Mouse (Mus musculus) myocyte (in vitro differentiated cells): Measurements from ENCODE around the gene Atp5j2. TPM values are rescaled to one million over a fixed set of nuclear protein-coding genes. Genes with fewer than 3 reads are reported as not detected.
"Not testable (repeated sequence)": the region's sequence is repeated elsewhere in the genome, so short reads cannot be mapped to it uniquely, and the experiment has no call there.

ENCODE experiments used
- H3K27me3 ChIP-seq: one replicate; pipeline ENCODE4 v1.6.1; 2011; ENCODE audit not compliant: control insufficient read depth, insufficient read depth, insufficient read length
- H3K36me3 ChIP-seq: one replicate; pipeline ENCODE4 v1.6.1; 2011; ENCODE audit not compliant: control insufficient read depth, insufficient read depth
- H3K4me2 ChIP-seq: one replicate; pipeline ENCODE4 v1.6.1; 2011; ENCODE audit warnings: low read depth, control low read depth
- H3K4me3 ChIP-seq: one replicate; pipeline ENCODE4 v1.5.1; 2011; ENCODE audit warnings: mild to moderate bottlenecking, control low read depth, moderate library complexity
- H3K79me2 ChIP-seq: one replicate; pipeline ENCODE4 v1.6.1; 2011; ENCODE audit not compliant: control insufficient read depth, insufficient read depth
- H3ac ChIP-seq: one replicate; pipeline ENCODE4 v1.6.1; 2011; ENCODE audit not compliant: control insufficient read depth, insufficient read length
- CEBPB ChIP-seq: IDR thresholded peaks from 2 replicates; pipeline ENCODE4 v1.6.1; 2011; ENCODE audit warnings: mild to moderate bottlenecking, moderate library complexity; ENCODE audit not compliant: poor library complexity, insufficient read depth, severe bottlenecking
- E2F4 ChIP-seq: IDR thresholded peaks from one replicate; pipeline ENCODE4 v1.6.1; 2011; ENCODE audit warnings: mild to moderate bottlenecking, control low read depth, moderate library complexity; ENCODE audit not compliant: insufficient read depth
- MAX ChIP-seq: IDR thresholded peaks from one replicate; pipeline ENCODE4 v1.6.1; 2011; ENCODE audit warnings: low read depth, mild to moderate bottlenecking, control low read depth
- MYOD1 ChIP-seq, 3 experiments: IDR thresholded peaks; one replicate each; pipeline ENCODE4 v1.6.1; 2011; ENCODE audit warnings: control low read depth in 2 of 3, low read depth in 2 of 3, mild to moderate bottlenecking in 2 of 3, moderate library complexity in 1 of 3; ENCODE audit not compliant: insufficient read length in 2 of 3, control insufficient read depth in 1 of 3
- MYOG ChIP-seq, 3 experiments: IDR thresholded peaks; one replicate each; pipeline ENCODE4 v1.6.1; 2011; ENCODE audit warnings: control low read depth in 2 of 3, low read depth in 2 of 3, mild to moderate bottlenecking in 2 of 3; ENCODE audit not compliant: insufficient read length in 2 of 3, control insufficient read depth in 1 of 3, insufficient read depth in 1 of 3
- POLR2A ChIP-seq: IDR thresholded peaks from one replicate; pipeline ENCODE4 v1.6.1; 2011; ENCODE audit warnings: low read depth, mild to moderate bottlenecking, control low read depth, moderate library complexity; ENCODE audit not compliant: insufficient read length
- POLR2AphosphoS2 ChIP-seq: IDR thresholded peaks from one replicate; pipeline ENCODE4 v1.6.1; 2011; ENCODE audit warnings: low read depth, control low read depth; ENCODE audit not compliant: insufficient read length
- REST ChIP-seq: IDR thresholded peaks from one replicate; pipeline ENCODE4 v1.6.1; 2011; ENCODE audit warnings: mild to moderate bottlenecking, control low read depth, moderate library complexity; ENCODE audit not compliant: insufficient read depth, insufficient read length
- SRF ChIP-seq: IDR thresholded peaks from one replicate; pipeline ENCODE4 v1.6.1; 2011; ENCODE audit warnings: low read depth; ENCODE audit not compliant: control insufficient read depth, insufficient read length
- TCF12 ChIP-seq: IDR thresholded peaks from one replicate; pipeline ENCODE4 v1.6.1; 2011; ENCODE audit warnings: mild to moderate bottlenecking, control low read depth; ENCODE audit not compliant: poor library complexity, insufficient read depth, severe bottlenecking
- TCF3 ChIP-seq: IDR thresholded peaks from one replicate; pipeline ENCODE4 v1.6.1; 2011; ENCODE audit warnings: low read depth, control low read depth; ENCODE audit not compliant: insufficient read length
- USF1 ChIP-seq: IDR thresholded peaks from one replicate; pipeline ENCODE4 v1.6.1; 2011; ENCODE audit warnings: low read depth, mild to moderate bottlenecking, control low read depth, moderate library complexity
- polyA plus RNA-seq: library from polyadenylated mRNA; unstranded; fragments of >200 nt; fragmentation: generic; extraction: Trizol; gene quantifications from one replicate; pipeline ENCODE4 v1.2.1, GENCODE M21; 2012; ENCODE audit warnings: missing spikeins

Atp5j2 gene
- 683 TPM for polyA plus RNA-seq

GRCm38 (mm10) chr5:145191962-145192361 lies at the start of gene Atp5j2:
Gene Atp5j2 (minus strand): TSS chr5:145192062.
- H3K36me3 ChIP-seq, result peaks cover 9% of the 10 kb centered on the region
- H3K4me3 ChIP-seq, result peak within 1 kb of the TSS; percentile 96
- peak within 1 kb of the TSS; percentile 96 for H3K4me2 ChIP-seq
- H3K79me2 ChIP-seq, result peaks cover 44% of the 10 kb centered on the region
- peak within 1 kb of the TSS; percentile 34 for H3ac ChIP-seq
- no peak for TF ChIP-seq MAX
- TF ChIP-seq REST, result no peak
- no peak for TF ChIP-seq POLR2A
- no peak for TF ChIP-seq TCF12
- TF ChIP-seq CEBPB, result no peak
- TF ChIP-seq USF1, result no peak
- H3K27me3 ChIP-seq, result no peaks in the 10 kb centered on the region

GRCm38 (mm10) chr5:145234636-145235035 lies 42.8 kb upstream of the Atp5j2 start:
- Histone ChIP-seq H3K4me3 (no peak overlapping the region), H3K27me3 (no peaks in the 10 kb centered on the region), H3K36me3 (peaks cover 37% of the 10 kb centered on the region), H3ac (no peak overlapping the region), H3K79me2 (peaks cover 73% of the 10 kb centered on the region), H3K4me2 (no peak overlapping the region)
- TF ChIP-seq POLR2AphosphoS2 (no peak), TCF3 (no peak), CEBPB (no peak), SRF (no peak), POLR2A (no peak), E2F4 (no peak), TCF12 (no peak), MYOD1 (IDR thresholded peaks at IDR 0.05; ENCODE audit: control insufficient read depth in 1 of 3, insufficient read length in 2 of 3, low read depth in 2 of 3) (no peak), MAX (no peak), REST (no peak), USF1 (no peak), MYOG (IDR thresholded peaks at IDR 0.05; ENCODE audit: control insufficient read depth in 1 of 3, insufficient read depth in 1 of 3, insufficient read length in 2 of 3, low read depth in 2 of 3) (no peak)

- peak overlapping the region; percentile 66 for H3K4me2 ChIP-seq
- TF ChIP-seq E2F4 (no peak), TCF12 (no peak), REST (no peak)
- no peaks in the 10 kb centered on the region for H3K27me3 ChIP-seq
- H3K36me3 ChIP-seq, result peaks cover 18% of the 10 kb centered on the region
- peak overlapping the region; percentile 71 for H3K4me3 ChIP-seq
- H3K79me2 ChIP-seq, result peaks cover 54% of the 10 kb centered on the region
- peak overlapping the region; percentile 64 for H3ac ChIP-seq
Observed at GRCm38 (mm10) chr5:145231893-145232411, 40.1 kb upstream of the Atp5j2 start.

GRCm38 (mm10) chr5:145231367-145231871 lies 39.6 kb upstream of the Atp5j2 start, which contains the start of gene Zfp655:
Gene Zfp655 (plus strand): TSS chr5:145231715.
- Histone ChIP-seq H3K4me2 (peak within 1 kb of the TSS; percentile 95), H3K27me3 (no peaks in the 10 kb centered on the region), H3K36me3 (peaks cover 18% of the 10 kb centered on the region), H3ac (peak within 1 kb of the TSS; percentile 64), H3K4me3 (peak within 1 kb of the TSS; percentile 71), H3K79me2 (peaks cover 48% of the 10 kb centered on the region)
- TF ChIP-seq TCF12, result no peak
- TF ChIP-seq CEBPB, result no peak
- peak; percentile 94 for TF ChIP-seq POLR2AphosphoS2
- no peak for TF ChIP-seq MAX
- no peak for TF ChIP-seq SRF
- no peak for TF ChIP-seq TCF3
- TF ChIP-seq REST, result no peak
- TF ChIP-seq MYOG (IDR thresholded peaks at IDR 0.05; ENCODE audit: control insufficient read depth in 1 of 3, insufficient read depth in 1 of 3, insufficient read length in 2 of 3, low read depth in 2 of 3), result peak in 1 of 3 experiments; percentile 57
- TF ChIP-seq E2F4, result no peak
- TF ChIP-seq MYOD1 (IDR thresholded peaks at IDR 0.05; ENCODE audit: control insufficient read depth in 1 of 3, insufficient read length in 2 of 3, low read depth in 2 of 3), result peak in 1 of 3 experiments; percentile 41
- peak; percentile 65 for TF ChIP-seq USF1
- TF ChIP-seq POLR2A, result peak; percentile 94

- peak overlapping the region; percentile 95 for H3K4me2 ChIP-seq
- H3K36me3 ChIP-seq, result peaks cover 15% of the 10 kb centered on the region
- H3K4me3 ChIP-seq, result peak overlapping the region; percentile 71
- no peak overlapping the region for H3ac ChIP-seq
- TF ChIP-seq REST (no peak), TCF3 (no peak), USF1 (no peak), POLR2A (no peak), MAX (no peak), MYOG (IDR thresholded peaks at IDR 0.05; ENCODE audit: control insufficient read depth in 1 of 3, insufficient read depth in 1 of 3, insufficient read length in 2 of 3, low read depth in 2 of 3) (no peak), CEBPB (no peak), MYOD1 (IDR thresholded peaks at IDR 0.05; ENCODE audit: control insufficient read depth in 1 of 3, insufficient read length in 2 of 3, low read depth in 2 of 3) (no peak), SRF (no peak)
- H3K27me3 ChIP-seq, result no peaks in the 10 kb centered on the region
- peaks cover 41% of the 10 kb centered on the region for H3K79me2 ChIP-seq
Observed at GRCm38 (mm10) chr5:145230641-145231040, 38.8 kb upstream of the Atp5j2 start.

- not testable (repeated sequence) for H3K27me3 ChIP-seq, H3ac ChIP-seq, H3K36me3 ChIP-seq, H3K4me3 ChIP-seq, H3K4me2 ChIP-seq
- H3K79me2 ChIP-seq, result peaks cover 27% of the 10 kb centered on the region
Observed at GRCm38 (mm10) chr5:145229283-145229682, 37.4 kb upstream of the Atp5j2 start.
